Mouse (Mus musculus): ENCODE data around the gene Lancl3.

The Lancl3 gene

GRCm38 (mm10) chrX:9199761-9200371 is at the start of gene Lancl3:
TSS of gene Lancl3 (plus strand) at chrX:9199902.
- no peak for DNase-seq

DNA sequence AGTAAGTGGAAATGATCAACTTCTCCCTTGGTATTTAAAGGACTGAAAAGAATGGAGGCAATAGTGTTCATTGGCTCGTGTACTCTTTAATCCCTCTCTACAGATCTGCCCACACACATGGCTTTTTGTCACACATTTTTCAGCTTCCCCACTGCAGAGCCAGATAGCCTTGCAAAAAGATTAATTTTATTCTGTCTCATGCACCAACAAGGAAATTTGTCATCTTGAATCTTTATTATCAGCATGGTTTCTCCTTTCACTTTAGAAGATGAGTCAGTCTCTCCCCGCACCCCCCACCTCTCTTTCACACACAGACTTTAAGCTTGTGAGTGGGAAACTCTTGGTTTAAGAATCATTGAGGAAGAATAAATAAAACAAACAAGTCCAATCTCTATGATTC is 20.7 kb upstream of the Lancl3 start:
- DNase-seq, result no peak

DNA sequence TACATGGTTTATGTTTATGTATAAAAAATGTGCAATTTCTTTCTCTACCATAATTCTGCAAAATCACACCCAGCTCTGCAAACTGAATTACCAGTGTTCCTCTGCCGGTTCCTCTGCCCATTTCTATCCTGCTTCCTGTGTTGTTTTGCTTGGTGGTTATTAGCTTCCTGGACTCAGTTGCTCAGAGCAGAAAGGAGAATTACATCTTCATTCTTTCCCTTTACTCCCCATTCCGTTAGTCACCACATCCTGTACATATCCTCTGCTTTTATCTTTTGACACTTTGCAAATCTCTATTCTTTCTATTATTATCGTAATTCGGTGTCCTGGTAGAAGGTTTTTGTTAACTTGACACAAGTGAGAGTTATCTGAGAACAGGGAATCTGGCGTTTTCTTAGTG is 18.1 kb upstream of the Lancl3 start:
- DNase-seq, result no peak

GRCm38 (mm10) chrX:9200380-9200917 is 747 bp downstream of the Lancl3 start:
- peak in 1 of 2 experiments; percentile 3 for DNase-seq

DNA sequence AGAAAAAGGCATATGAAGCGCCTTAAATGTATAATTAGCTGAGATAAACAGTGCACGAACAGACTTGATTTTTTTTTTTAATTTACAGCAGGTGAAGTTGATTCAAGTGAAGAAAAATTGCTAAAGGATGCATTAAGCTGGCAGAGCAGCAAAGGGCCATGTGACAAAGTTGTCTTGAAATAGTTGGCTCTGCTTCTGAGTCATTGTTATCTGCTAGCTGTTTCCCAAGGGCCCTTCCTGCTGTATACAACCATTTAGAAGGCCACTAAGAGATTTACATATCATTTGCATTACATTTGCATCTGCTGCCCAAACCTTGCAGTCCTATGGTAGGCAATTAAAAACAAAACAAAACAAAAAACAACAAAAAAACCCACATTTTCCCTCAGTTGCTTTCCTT is 2.3 kb downstream of the Lancl3 start:
- no peak for DNase-seq

GRCm38 (mm10) chrX:9202781-9203405 is 3.2 kb downstream of the Lancl3 start:
- DNase-seq, result no peak

GRCm38 (mm10) chrX:9205121-9205520 is 5.4 kb downstream of the Lancl3 start:
- no peak for DNase-seq

GRCm38 (mm10) chrX:9216244-9216643 is 16.5 kb downstream of the Lancl3 start:
- no peak for DNase-seq

DNA sequence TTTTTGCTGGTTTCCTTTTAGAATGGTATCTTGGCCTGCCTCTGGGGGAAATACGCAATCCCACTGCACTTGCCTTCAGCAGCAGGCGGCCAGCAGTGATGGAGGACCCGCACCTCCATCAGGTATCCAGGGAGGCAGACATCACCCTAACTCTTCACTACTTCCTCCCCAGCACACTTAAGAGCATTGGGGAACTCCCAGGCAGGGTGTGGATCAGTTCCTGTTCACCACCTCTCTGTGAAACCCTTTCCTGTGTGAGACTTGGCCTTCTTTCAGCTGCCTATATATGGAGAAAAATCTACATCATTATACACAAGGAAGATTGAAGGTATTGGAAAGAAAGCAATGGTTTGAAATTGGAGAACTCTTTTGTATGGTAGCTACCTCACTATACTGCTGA is 19.9 kb downstream of the Lancl3 start:
- DNase-seq, result no peak

GRCm38 (mm10) chrX:9221206-9221605 is 21.5 kb downstream of the Lancl3 start:
- DNase-seq, result peak in 1 of 2 experiments; percentile 4

DNA sequence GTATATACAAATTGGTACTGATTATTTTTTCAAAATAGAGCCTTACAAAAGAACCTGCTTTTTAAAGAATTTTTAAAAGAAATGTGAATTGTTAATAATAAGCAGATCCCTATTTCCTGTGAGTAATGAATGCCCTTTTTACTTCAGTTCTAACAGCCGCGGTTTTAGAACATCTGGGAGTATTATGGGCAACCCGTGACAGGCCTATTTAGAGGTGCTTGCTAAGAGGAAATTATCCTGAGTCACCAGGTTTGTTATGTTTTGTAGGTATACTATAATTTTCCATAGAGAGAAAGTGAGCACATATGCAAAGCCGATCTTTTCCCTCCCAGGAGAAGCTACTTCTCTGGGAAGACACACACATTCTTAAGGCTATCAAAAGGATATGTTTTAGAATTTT is 22.0 kb downstream of the Lancl3 start:
- DNase-seq, result no peak

- no peak for DNase-seq
These were observed 22.9 kb downstream of the Lancl3 start for GRCm38 (mm10) chrX:9222412-9223221.

DNA sequence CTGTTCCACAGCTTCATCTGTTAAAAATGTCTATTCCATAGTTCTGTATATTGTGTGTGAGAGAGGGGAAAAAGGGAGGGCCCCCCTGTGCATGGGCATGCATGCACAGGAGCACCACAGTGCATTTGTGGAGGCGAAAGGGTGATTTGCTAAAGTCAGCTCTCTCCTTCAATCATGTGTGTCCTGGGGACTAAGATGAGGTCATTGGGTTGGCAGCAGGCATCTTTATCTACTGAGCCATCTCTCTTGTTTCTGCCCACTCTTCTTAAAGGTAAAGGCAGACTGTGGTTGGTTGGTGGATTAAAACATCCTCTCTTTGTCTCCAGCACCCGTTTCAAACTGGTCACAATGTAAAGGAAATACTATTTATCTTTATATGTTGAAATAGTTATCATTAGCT is 27.4 kb downstream of the Lancl3 start:
- no peak for DNase-seq

DNA sequence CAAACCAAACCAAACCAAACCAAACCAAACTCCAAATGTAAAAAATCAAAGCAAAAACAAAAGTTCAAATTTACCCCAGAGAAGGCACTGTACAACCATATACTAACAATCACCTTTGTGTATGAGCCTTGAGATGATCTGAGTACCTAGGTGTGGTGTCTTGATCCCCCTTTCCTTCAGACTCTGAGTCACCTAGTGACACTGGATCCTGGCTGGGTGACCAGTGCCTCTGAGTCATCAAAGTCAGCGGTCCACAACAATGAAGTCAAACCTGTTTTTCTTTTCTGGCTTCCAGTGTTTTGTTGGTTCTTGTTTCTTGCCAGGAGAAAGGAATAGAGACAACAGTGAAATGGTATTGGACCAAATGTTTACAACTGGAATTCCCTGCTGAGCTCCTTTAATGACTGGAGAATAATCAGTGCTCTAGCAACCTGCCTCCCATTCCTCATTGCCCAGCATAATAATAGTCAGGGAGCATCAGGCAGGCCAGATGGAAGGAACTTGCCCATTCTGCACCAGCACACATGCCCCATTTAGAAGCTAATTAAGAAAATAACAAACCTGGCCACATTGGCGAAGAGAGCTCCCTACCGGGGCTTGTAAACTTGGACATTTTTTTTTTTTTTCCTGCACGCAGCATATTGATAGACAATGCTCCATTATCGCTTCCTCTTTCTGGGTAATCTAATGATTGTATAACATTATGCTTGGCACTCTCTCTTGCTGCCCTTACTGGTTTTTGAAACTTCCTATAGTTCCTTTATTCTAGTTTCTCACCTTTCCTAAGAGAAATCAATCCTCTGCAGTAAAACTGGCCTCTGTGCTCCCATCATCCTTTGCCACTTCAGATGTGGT is 41.3 kb downstream of the Lancl3 start:
- DNase-seq, result no peak

- DNase-seq, result no peak
These were observed 43.7 kb downstream of the Lancl3 start for GRCm38 (mm10) chrX:9243381-9243864.

- no peak for DNase-seq
These were observed 45.1 kb downstream of the Lancl3 start for GRCm38 (mm10) chrX:9244603-9245336.

- DNase-seq, result no peak
These were observed 49.2 kb downstream of the Lancl3 start for GRCm38 (mm10) chrX:9248911-9249310.

- peak in 1 of 2 experiments; percentile 7 for DNase-seq
These were observed 54.3 kb downstream of the Lancl3 start for GRCm38 (mm10) chrX:9253990-9254389.

- DNase-seq, result no peak
These were observed 55.2 kb downstream of the Lancl3 start for GRCm38 (mm10) chrX:9254901-9255300.

- DNase-seq, result no peak
These were observed 57.1 kb downstream of the Lancl3 start, which contains the start of gene Gm14862 for GRCm38 (mm10) chrX:9256766-9257165. TSS of gene Gm14862 (minus strand) at chrX:9256899.

GRCm38 (mm10) chrX:9257831-9258230 is 58.1 kb downstream of the Lancl3 start:
- DNase-seq, result no peak

DNA sequence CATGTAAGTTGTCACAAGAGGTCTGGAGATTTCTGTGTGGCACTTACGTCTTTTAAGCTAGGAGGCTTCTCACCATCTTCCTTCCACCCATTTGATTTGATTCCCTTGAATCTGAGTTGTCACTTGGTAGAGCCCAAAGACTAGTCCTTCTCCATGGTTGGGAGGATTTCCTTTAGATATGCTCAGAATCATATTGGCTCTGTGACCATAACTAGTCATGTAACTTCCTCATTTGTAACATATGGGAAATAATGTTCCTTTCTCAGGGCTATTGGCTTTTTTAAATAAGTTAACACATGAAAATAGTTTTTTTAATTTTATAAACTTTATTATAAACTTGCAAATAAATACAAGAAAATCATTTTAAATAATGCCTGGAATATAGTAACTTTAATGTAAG is 59.6 kb downstream of the Lancl3 start:
- DNase-seq, result no peak

All from thymus, adult 18-20 months (tissue).